Mouse (Mus musculus): ENCODE results near the gene Serpina1f. TPM values are rescaled to one million over a fixed set of nuclear protein-coding genes. Genes with fewer than 3 reads are reported as not detected.
"Not testable (repeated sequence)": the region's sequence is repeated elsewhere in the genome, so short reads cannot be mapped to it uniquely, and the experiment has no call there.

The Serpina1f gene
- 1.3 TPM in 1 of 2 replicates, not detected in the other for polyA plus RNA-seq (2011; ENCODE audit: insufficient read depth, insufficient read length, low replicate concordance, missing spikeins)

GRCm38 (mm10) chr12:103695429-103695828 is at the start of gene Serpina1f:
Gene Serpina1f (minus strand): TSS chr12:103695529.
- TF ChIP-seq CTCF (IDR thresholded peaks at IDR 0.05; ENCODE audit: control insufficient read depth, insufficient read depth, low read length) (no peak), POLR2A (IDR thresholded peaks at IDR 0.05; ENCODE audit: borderline replicate concordance, control insufficient read depth, low read depth, low read length) (no peak)
- Histone ChIP-seq H3K4me3 (replicated peaks; ENCODE audit: control insufficient read depth, low read depth, low read length) (no peak within 1 kb of the TSS), H3K27ac (ENCODE audit: control insufficient read depth, insufficient read depth, low read depth, low read length, poor library complexity) (no peak within 1 kb of the TSS), H3K4me1 (ENCODE audit: control insufficient read depth, insufficient read depth, low read length) (no peaks in the 10 kb centered on the region)
- 82% methylated on average over 8 of the region's 8 CpGs for WGBS

- H3K4me1 ChIP-seq (ENCODE audit: control insufficient read depth, insufficient read depth, low read length); H3K27ac ChIP-seq (ENCODE audit: control insufficient read depth, insufficient read depth, low read depth, low read length, poor library complexity); H3K4me3 ChIP-seq (replicated peaks; ENCODE audit: control insufficient read depth, low read depth, low read length): not testable (repeated sequence)
- 74% methylated on average over 6 of the region's 6 CpGs for WGBS
These were observed 42.7 kb upstream of the Serpina1f start for GRCm38 (mm10) chr12:103737791-103738580.

- not testable (repeated sequence) for H3K27ac ChIP-seq (ENCODE audit: control insufficient read depth, insufficient read depth, low read depth, low read length, poor library complexity); H3K4me3 ChIP-seq (replicated peaks; ENCODE audit: control insufficient read depth, low read depth, low read length); H3K4me1 ChIP-seq (ENCODE audit: control insufficient read depth, insufficient read depth, low read length)
- WGBS, result 64% methylated on average over 4 of the region's 4 CpGs
These were observed 40.2 kb upstream of the Serpina1f start for GRCm38 (mm10) chr12:103735566-103735965.

GRCm38 (mm10) chr12:103735101-103735500 is 39.8 kb upstream of the Serpina1f start:
- not testable (repeated sequence) for H3K27ac ChIP-seq (ENCODE audit: control insufficient read depth, insufficient read depth, low read depth, low read length, poor library complexity); H3K4me1 ChIP-seq (ENCODE audit: control insufficient read depth, insufficient read depth, low read length); H3K4me3 ChIP-seq (replicated peaks; ENCODE audit: control insufficient read depth, low read depth, low read length)
- 77% methylated on average over 4 of the region's 4 CpGs for WGBS

- Histone ChIP-seq H3K4me1 (ENCODE audit: control insufficient read depth, insufficient read depth, low read length) (no peaks in the 10 kb centered on the region), H3K27ac (ENCODE audit: control insufficient read depth, insufficient read depth, low read depth, low read length, poor library complexity) (no peak overlapping the region), H3K4me3 (replicated peaks; ENCODE audit: control insufficient read depth, low read depth, low read length) (no peak overlapping the region)
- 71% methylated on average over 3 of the region's 3 CpGs for WGBS
- no peak for TF ChIP-seq POLR2A (IDR thresholded peaks at IDR 0.05; ENCODE audit: borderline replicate concordance, control insufficient read depth, low read depth, low read length)
- no peak for TF ChIP-seq CTCF (IDR thresholded peaks at IDR 0.05; ENCODE audit: control insufficient read depth, insufficient read depth, low read length)
These were observed 16.2 kb upstream of the Serpina1f start for GRCm38 (mm10) chr12:103711537-103711936.

- Histone ChIP-seq H3K4me3 (replicated peaks; ENCODE audit: control insufficient read depth, low read depth, low read length) (no peak overlapping the region), H3K4me1 (ENCODE audit: control insufficient read depth, insufficient read depth, low read length) (no peaks in the 10 kb centered on the region), H3K27ac (ENCODE audit: control insufficient read depth, insufficient read depth, low read depth, low read length, poor library complexity) (no peak overlapping the region)
- TF ChIP-seq POLR2A (IDR thresholded peaks at IDR 0.05; ENCODE audit: borderline replicate concordance, control insufficient read depth, low read depth, low read length), result no peak
- TF ChIP-seq CTCF (IDR thresholded peaks at IDR 0.05; ENCODE audit: control insufficient read depth, insufficient read depth, low read length), result no peak
- 72% methylated on average over 1 of the region's 1 CpGs for WGBS
These were observed 15.1 kb upstream of the Serpina1f start for GRCm38 (mm10) chr12:103710405-103710804.

GRCm38 (mm10) chr12:103706113-103706512 is 10.8 kb upstream of the Serpina1f start:
- 64% methylated on average over 4 of the region's 4 CpGs for WGBS
- Histone ChIP-seq H3K4me1 (ENCODE audit: control insufficient read depth, insufficient read depth, low read length) (no peaks in the 10 kb centered on the region), H3K27ac (ENCODE audit: control insufficient read depth, insufficient read depth, low read depth, low read length, poor library complexity) (no peak overlapping the region), H3K4me3 (replicated peaks; ENCODE audit: control insufficient read depth, low read depth, low read length) (no peak overlapping the region)
- TF ChIP-seq CTCF (IDR thresholded peaks at IDR 0.05; ENCODE audit: control insufficient read depth, insufficient read depth, low read length), result no peak
- TF ChIP-seq POLR2A (IDR thresholded peaks at IDR 0.05; ENCODE audit: borderline replicate concordance, control insufficient read depth, low read depth, low read length), result no peak

- Histone ChIP-seq H3K4me3 (replicated peaks; ENCODE audit: control insufficient read depth, low read depth, low read length) (no peak overlapping the region), H3K4me1 (ENCODE audit: control insufficient read depth, insufficient read depth, low read length) (no peaks in the 10 kb centered on the region), H3K27ac (ENCODE audit: control insufficient read depth, insufficient read depth, low read depth, low read length, poor library complexity) (no peak overlapping the region)
- WGBS, result 53% methylated on average over 2 of the region's 2 CpGs
- no peak for TF ChIP-seq POLR2A (IDR thresholded peaks at IDR 0.05; ENCODE audit: borderline replicate concordance, control insufficient read depth, low read depth, low read length)
- no peak for TF ChIP-seq CTCF (IDR thresholded peaks at IDR 0.05; ENCODE audit: control insufficient read depth, insufficient read depth, low read length)
These were observed 10.2 kb upstream of the Serpina1f start for GRCm38 (mm10) chr12:103705547-103705946.

GRCm38 (mm10) chr12:103700144-103700750 is 4.9 kb upstream of the Serpina1f start:
- 76% methylated on average over 4 of the region's 4 CpGs for WGBS
- Histone ChIP-seq H3K4me3 (replicated peaks; ENCODE audit: control insufficient read depth, low read depth, low read length) (no peak overlapping the region), H3K4me1 (ENCODE audit: control insufficient read depth, insufficient read depth, low read length) (no peaks in the 10 kb centered on the region), H3K27ac (ENCODE audit: control insufficient read depth, insufficient read depth, low read depth, low read length, poor library complexity) (no peak overlapping the region)
- TF ChIP-seq POLR2A (IDR thresholded peaks at IDR 0.05; ENCODE audit: borderline replicate concordance, control insufficient read depth, low read depth, low read length), result no peak
- TF ChIP-seq CTCF (IDR thresholded peaks at IDR 0.05; ENCODE audit: control insufficient read depth, insufficient read depth, low read length), result no peak
